Mouse (Mus musculus) liver, embryonic 16.5 days (tissue): Measurements from ENCODE around the gene Aoah. TPM values are rescaled to one million over a fixed set of nuclear protein-coding genes. Genes with fewer than 3 reads are reported as not detected.

Source experiments
- ATAC-seq: fragments of 200-750 bp; cut with Nextera tagmentation; 2 replicates; pipeline ENCODE4 v1.8.0; 2017; ENCODE audit warnings: low read depth, mild to moderate bottlenecking, moderate number of reproducible peaks, moderate library complexity
- H3K27ac ChIP-seq: fragments of 300-500 bp; sonication (generic); 2 replicates; pipeline ENCODE4 v1.5.1; 2014; ENCODE audit warnings: mild to moderate bottlenecking, low read length
- H3K27me3 ChIP-seq: fragments of 300-500 bp; sonication (generic); 2 replicates; pipeline ENCODE4 v1.6.1; 2014; ENCODE audit warnings: low read depth, low read length, mixed read lengths; ENCODE audit not compliant: control insufficient read depth, insufficient read depth
- H3K36me3 ChIP-seq: fragments of 300-500 bp; sonication (generic); 2 replicates; pipeline ENCODE4 v1.6.1; 2014; ENCODE audit warnings: mild to moderate bottlenecking; ENCODE audit not compliant: control insufficient read depth, insufficient read depth
- H3K4me1 ChIP-seq: fragments of 300-500 bp; sonication (generic); 2 replicates; pipeline ENCODE4 v1.6.1; 2014; ENCODE audit warnings: low read depth, low read length, mixed read lengths; ENCODE audit not compliant: control insufficient read depth
- H3K4me2 ChIP-seq: fragments of 300-500 bp; sonication (generic); 2 replicates; pipeline ENCODE4 v1.6.1; 2014; ENCODE audit warnings: low read depth, low read length, mixed read lengths
- H3K4me3 ChIP-seq: fragments of 300-500 bp; sonication (generic); 2 replicates; pipeline ENCODE4 v1.5.1; 2014; ENCODE audit warnings: low read depth, mild to moderate bottlenecking, low read length
- H3K9ac ChIP-seq: fragments of 300-500 bp; sonication (generic); 2 replicates; pipeline ENCODE4 v1.6.1; 2014; ENCODE audit warnings: low read depth, low read length
- H3K9me3 ChIP-seq: fragments of 300-500 bp; sonication (generic); replicated peaks from 2 replicates; pipeline ENCODE4 v1.6.1; 2016; ENCODE audit warnings: low read length; ENCODE audit not compliant: control insufficient read depth
- WGBS: fragments of 180-500 bp; shearing (Covaris S2); extraction: QIAGEN DNeasy Blood & Tissue Kit; methylation state at CpG from one replicate; pipeline ENCODE4 v1.1.7; 2014; ENCODE audit not compliant: insufficient replicate concordance; 5-methylcytosine and 5-hydroxymethylcytosine counted together
- polyA plus RNA-seq: library from polyadenylated mRNA; unstranded; fragments of >200 nt; fragmentation: Nextera tagmentation; extraction: Ambion mirVana; gene quantifications from 2 replicates; pipeline ENCODE4 v1.2.1, GENCODE M21; 2015

Gene Aoah
- polyA plus RNA-seq, 1 experiment from 2014 or later: 2.9 TPM

DNA sequence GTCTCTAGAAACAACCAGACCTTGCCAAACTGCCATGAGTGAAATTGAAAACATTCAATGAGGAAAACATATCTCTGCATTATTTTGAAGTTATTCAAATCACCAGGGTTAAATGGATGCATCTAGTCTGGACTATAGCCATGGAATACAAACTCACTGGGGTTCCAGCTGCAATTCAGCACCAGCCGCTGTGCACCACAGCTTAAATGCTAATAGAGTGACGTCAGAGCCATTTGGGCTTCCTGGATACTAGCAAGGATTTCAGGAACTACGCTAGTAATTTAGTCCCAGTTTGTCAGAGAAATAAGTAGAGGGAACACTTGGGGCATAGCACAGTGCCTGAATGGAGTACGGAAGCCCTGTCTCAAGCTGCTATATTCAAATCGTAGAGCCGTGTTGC is 145.2 kb downstream of the Aoah start:
- no peak for ATAC-seq
- 67% methylated on average over 6 of the region's 6 CpGs for WGBS
- no peaks in the 10 kb centered on the region for H3K27me3 ChIP-seq

DNA sequence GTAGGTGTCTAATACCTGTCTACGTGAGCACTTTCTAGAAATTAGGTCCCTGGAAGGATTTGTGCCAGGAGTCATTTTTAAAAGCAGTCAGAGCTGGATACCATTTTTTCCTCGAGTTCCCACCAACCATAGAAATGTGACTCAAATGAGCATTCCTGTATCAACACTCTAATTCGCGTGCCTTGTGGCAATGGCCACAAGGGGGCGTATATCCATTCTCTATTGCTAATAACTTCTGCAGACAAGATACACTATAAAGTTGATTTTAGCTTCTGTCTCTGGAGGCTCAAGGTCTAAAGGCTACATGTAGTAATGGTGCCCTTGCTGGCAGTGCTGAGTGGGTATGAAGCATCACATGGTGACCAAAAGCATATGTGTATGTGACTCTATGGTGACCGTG is 146.5 kb downstream of the Aoah start:
- H3K9ac ChIP-seq: no peak overlapping the region
- ATAC-seq: no peak
- WGBS: 33% methylated on average over 6 of the region's 6 CpGs
- no peaks in the 10 kb centered on the region for H3K9me3 ChIP-seq
- no peaks in the 10 kb centered on the region for H3K27me3 ChIP-seq
- no peak overlapping the region for H3K4me2 ChIP-seq
- no peaks in the 10 kb centered on the region for H3K4me1 ChIP-seq
- no peak overlapping the region for H3K27ac ChIP-seq
- H3K36me3 ChIP-seq: no peaks in the 10 kb centered on the region
- no peak overlapping the region for H3K4me3 ChIP-seq

More for the DNA sequence above, 145.2 kb downstream of the Aoah start:
- no peaks in the 10 kb centered on the region for H3K9me3 ChIP-seq
- H3K4me2 ChIP-seq: no peak overlapping the region
- no peak overlapping the region for H3K9ac ChIP-seq
- no peaks in the 10 kb centered on the region for H3K4me1 ChIP-seq
- H3K4me3 ChIP-seq: no peak overlapping the region
- H3K27ac ChIP-seq: no peak overlapping the region
- no peaks in the 10 kb centered on the region for H3K36me3 ChIP-seq

DNA sequence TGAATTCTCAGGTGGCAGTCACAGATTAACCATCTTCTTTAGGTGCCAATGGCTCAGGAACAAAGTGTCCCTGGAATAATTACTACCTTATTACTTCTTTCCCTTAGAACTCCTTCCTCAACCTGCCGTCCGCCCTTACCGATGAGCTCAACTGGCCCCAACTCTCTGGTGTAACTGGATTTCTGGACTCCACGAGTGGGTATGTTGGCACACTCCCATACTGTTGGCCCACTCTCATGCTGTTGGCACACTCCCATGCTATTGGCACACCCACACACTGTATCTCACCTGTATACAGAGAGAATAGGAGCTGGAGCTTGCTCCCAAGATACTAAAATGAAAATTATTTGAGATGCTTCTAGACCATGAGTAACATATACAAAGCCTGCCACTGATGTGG is 147.8 kb downstream of the Aoah start:
- no peak overlapping the region for H3K4me2 ChIP-seq
- no peaks in the 10 kb centered on the region for H3K27me3 ChIP-seq
- no peaks in the 10 kb centered on the region for H3K36me3 ChIP-seq
- ATAC-seq: no peak
- WGBS: 76% methylated on average over 4 of the region's 4 CpGs
- H3K4me1 ChIP-seq: no peaks in the 10 kb centered on the region
- no peaks in the 10 kb centered on the region for H3K9me3 ChIP-seq
- H3K4me3 ChIP-seq: no peak overlapping the region
- H3K9ac ChIP-seq: no peak overlapping the region
- H3K27ac ChIP-seq: no peak overlapping the region

GRCm38 (mm10) chr13:20963086-20963485 is 169.2 kb downstream of the Aoah start:
- Histone ChIP-seq H3K9me3 (no peaks in the 10 kb centered on the region), H3K4me1 (no peaks in the 10 kb centered on the region)
- WGBS: 56% methylated on average over 3 of the region's 3 CpGs

DNA sequence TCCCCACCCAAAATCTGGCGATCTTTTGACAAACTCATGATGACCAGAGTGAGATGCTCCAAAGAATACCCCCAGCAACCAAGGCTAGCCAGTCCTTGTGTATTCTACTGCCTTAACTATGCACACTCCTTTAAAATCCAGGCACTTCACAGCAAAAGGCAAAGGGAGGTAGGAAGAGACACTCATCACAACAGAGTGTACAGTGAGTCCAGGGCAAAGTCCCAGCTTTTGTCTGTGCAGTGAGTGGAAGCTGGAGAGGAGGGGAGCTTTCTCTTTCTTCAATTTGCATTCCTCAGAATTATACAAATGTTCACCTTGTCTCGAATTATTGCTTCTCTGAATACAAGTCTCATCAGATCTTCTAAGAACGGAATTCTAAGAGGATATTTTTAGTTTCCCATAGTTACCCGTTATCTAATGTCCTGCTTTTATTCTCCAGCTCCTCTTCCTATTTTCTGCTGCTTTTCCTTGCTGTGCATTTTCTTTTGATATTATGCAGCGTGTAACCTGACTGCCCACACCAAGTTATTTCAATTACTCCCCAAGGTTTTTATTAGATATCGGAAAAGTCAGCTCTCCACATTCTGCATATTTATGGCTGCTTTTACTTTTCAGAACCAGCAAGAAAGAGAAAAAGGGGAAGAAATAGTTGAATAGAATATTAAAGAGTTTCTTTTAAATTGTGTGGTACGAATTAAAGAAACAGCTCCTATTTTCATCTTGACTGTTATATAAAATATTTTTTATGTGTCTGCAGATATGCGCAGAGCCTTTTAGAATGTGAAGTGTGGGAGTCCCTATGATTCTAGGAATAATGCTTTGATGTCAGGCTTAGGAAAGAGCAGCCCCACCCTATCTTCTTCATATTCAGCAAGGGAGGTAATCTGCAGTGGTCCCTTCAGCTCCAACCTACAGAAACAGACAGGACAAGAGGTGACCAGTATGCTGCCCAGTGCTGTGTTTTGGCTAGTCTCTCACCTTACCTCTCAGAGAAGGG is 187.6 kb downstream of the Aoah start:
- no peak for ATAC-seq
- no peak overlapping the region for H3K27ac ChIP-seq

More at GRCm38 (mm10) chr13:20963086-20963485, 169.2 kb downstream of the Aoah start:
- H3K36me3 ChIP-seq: no peaks in the 10 kb centered on the region
- H3K4me2 ChIP-seq: no peak overlapping the region
- no peaks in the 10 kb centered on the region for H3K27me3 ChIP-seq
- H3K4me3 ChIP-seq: no peak overlapping the region
- ATAC-seq: no peak
- no peak overlapping the region for H3K27ac ChIP-seq
- no peak overlapping the region for H3K9ac ChIP-seq

GRCm38 (mm10) chr13:20985510-20985909 is 191.6 kb downstream of the Aoah start:
- Histone ChIP-seq H3K9ac (no peak overlapping the region), H3K27me3 (no peaks in the 10 kb centered on the region), H3K4me3 (no peak overlapping the region), H3K9me3 (no peaks in the 10 kb centered on the region), H3K4me1 (no peaks in the 10 kb centered on the region), H3K36me3 (no peaks in the 10 kb centered on the region), H3K4me2 (no peak overlapping the region), H3K27ac (no peak overlapping the region)
- ATAC-seq: no peak

More for the DNA sequence above, 187.6 kb downstream of the Aoah start:
- H3K27me3 ChIP-seq: no peaks in the 10 kb centered on the region
- 62% methylated on average over 8 of the region's 8 CpGs for WGBS
- H3K4me3 ChIP-seq: no peak overlapping the region
- H3K9me3 ChIP-seq: no peaks in the 10 kb centered on the region
- no peak overlapping the region for H3K4me2 ChIP-seq
- H3K9ac ChIP-seq: no peak overlapping the region
- no peaks in the 10 kb centered on the region for H3K36me3 ChIP-seq
- H3K4me1 ChIP-seq: no peaks in the 10 kb centered on the region

- no peaks in the 10 kb centered on the region for H3K36me3 ChIP-seq
- H3K4me1 ChIP-seq: no peaks in the 10 kb centered on the region
- H3K4me3 ChIP-seq: no peak overlapping the region
- no peak overlapping the region for H3K27ac ChIP-seq
- H3K27me3 ChIP-seq: no peaks in the 10 kb centered on the region
- no peak for ATAC-seq
- no peak overlapping the region for H3K4me2 ChIP-seq
- H3K9me3 ChIP-seq: no peaks in the 10 kb centered on the region
- H3K9ac ChIP-seq: no peak overlapping the region
Observed at GRCm38 (mm10) chr13:20985961-20986360, 192.0 kb downstream of the Aoah start.

DNA sequence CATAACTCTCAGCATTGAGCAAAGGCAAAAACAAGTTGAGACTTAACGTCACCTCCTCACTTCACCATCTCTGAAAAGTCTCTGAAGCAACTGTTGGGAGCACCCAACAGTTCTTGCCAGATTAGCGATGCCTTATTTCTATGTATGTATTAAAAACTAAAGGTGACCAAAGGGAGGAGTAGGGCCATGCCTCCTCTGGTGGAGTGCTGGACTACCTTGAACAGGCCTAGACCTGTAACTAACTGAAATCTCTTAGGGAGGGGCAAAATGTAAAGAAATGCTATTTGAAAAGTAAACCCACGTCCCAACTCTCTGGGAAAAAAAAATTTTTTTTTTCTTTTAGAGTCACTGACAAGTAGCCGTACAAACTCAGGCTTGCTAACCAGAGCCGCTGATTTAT is 211.3 kb downstream of the Aoah start:
- Histone ChIP-seq H3K4me2 (no peak overlapping the region), H3K36me3 (no peaks in the 10 kb centered on the region), H3K4me3 (no peak overlapping the region), H3K27me3 (no peaks in the 10 kb centered on the region), H3K27ac (no peak overlapping the region), H3K9me3 (no peaks in the 10 kb centered on the region), H3K4me1 (no peaks in the 10 kb centered on the region), H3K9ac (no peak overlapping the region)
- WGBS: 69% methylated on average over 5 of the region's 5 CpGs
- ATAC-seq: no peak

DNA sequence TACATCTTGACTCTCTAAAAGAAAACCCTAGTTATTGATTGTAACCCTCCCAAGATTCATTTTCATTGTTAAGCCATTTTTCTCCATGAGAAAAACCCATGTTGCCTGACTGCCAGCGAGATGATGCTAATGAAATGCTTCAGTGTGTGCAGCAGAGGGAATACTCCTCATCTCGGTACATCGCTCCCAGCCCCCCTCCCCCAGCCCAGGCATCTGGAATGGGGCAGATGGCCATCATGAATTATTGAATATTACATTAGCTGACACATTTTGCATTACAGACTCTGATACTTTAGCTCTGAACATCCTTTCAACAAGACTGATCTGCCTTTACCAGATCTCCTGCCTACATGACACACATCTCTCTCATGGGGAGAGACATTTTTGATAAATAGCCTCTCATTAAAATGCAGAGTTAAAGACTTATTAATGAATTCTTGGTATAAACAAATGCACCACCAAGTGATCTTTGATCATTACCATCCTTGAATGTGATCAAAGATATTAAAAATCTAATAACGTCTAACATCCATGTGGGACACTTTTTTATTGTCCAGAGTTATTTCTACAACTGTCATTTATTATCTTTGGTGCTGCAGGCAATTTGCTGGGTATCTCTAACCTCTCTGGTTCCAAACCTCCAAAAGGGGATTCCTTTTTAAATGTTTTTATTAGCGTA is 211.9 kb downstream of the Aoah start:
- no peak for ATAC-seq
- no peaks in the 10 kb centered on the region for H3K9me3 ChIP-seq
- WGBS: 71% methylated on average over 5 of the region's 5 CpGs
- no peaks in the 10 kb centered on the region for H3K36me3 ChIP-seq
- H3K4me2 ChIP-seq: no peak overlapping the region
- H3K4me3 ChIP-seq: no peak overlapping the region
- H3K4me1 ChIP-seq: no peaks in the 10 kb centered on the region
- H3K9ac ChIP-seq: no peak overlapping the region
- H3K27ac ChIP-seq: no peak overlapping the region
- H3K27me3 ChIP-seq: no peaks in the 10 kb centered on the region
